Mouse (Mus musculus) cerebellum, adult 2 months (tissue): Measurements from ENCODE around the gene Nfkb1. TPM values are rescaled to one million over a fixed set of nuclear protein-coding genes. Genes with fewer than 3 reads are reported as not detected.
A peak's percentile ranks its signal among the peaks of the same experiment; 100 is the strongest.

Source experiments
- DNase-seq, 2 experiments: peaks; one replicate each; pipeline ENCODE4 v3.0.0; 2021
- H3K27ac ChIP-seq: fragments of 200-500 bp; 2 replicates; pipeline ENCODE4 v1.5.1; 2012; ENCODE audit warnings: low read length, control low read depth, inconsistent platforms; ENCODE audit not compliant: insufficient read depth
- H3K27me3 ChIP-seq: fragments of 200-500 bp; 2 replicates; pipeline ENCODE4 v1.6.1; 2012; ENCODE audit warnings: inconsistent platforms, mild to moderate bottlenecking, low read length, moderate library complexity; ENCODE audit not compliant: control insufficient read depth, insufficient read depth
- H3K4me1 ChIP-seq: fragments of 200-500 bp; 2 replicates; pipeline ENCODE4 v1.6.1; 2011; ENCODE audit warnings: low read length; ENCODE audit not compliant: control insufficient read depth, insufficient read depth
- H3K4me3 ChIP-seq: fragments of 200-500 bp; replicated peaks from 2 replicates; pipeline ENCODE3; 2011; ENCODE audit warnings: mild to moderate bottlenecking, low read depth, low read length, control low read depth; ENCODE audit not compliant: insufficient read depth
- CTCF ChIP-seq: fragments of 200-500 bp; IDR thresholded peaks from 2 replicates; pipeline ENCODE4 v1.5.1; 2011; ENCODE audit warnings: low read depth, mild to moderate bottlenecking, control low read depth, low read length, moderate library complexity, borderline replicate concordance; ENCODE audit not compliant: insufficient read depth
- POLR2A ChIP-seq: fragments of 200-500 bp; IDR thresholded peaks from 2 replicates; pipeline ENCODE4 v1.6.1; 2011; ENCODE audit warnings: low read length, control low read depth, borderline replicate concordance; ENCODE audit not compliant: insufficient read depth
- WGBS: fragments of 180-500 bp; shearing (Covaris S2); methylation state at CpG from one replicate; pipeline ENCODE4 v1.1.7; 2018; 5-methylcytosine and 5-hydroxymethylcytosine counted together
- polyA plus RNA-seq: library from polyadenylated mRNA; depleted of rRNA; stranded (reverse); fragments of >200 nt; gene quantifications from 2 replicates; pipeline ENCODE4 v1.2.3, GENCODE M21; 2012

Nfkb1 gene
- polyA plus RNA-seq, 1 experiment = 32.7 TPM

DNA sequence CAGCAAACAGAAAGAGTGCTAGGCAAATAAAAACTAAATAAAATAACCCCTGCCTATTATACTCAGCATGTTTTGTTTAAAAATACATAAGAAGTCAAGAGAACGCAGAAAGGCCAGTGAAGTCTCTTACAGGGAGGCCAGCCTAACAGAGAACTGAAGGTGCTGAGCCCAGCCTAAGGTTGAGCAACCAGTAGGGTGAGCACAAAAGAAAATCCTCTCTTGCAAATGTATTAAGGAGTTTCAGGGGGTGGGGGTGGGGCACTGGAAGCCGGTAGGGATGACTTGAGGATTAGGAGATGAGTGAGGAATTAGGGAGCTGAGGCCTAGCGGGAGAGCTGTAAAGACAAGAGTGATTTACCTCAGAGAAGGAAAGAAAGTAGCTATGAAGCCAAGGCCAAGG lies 9.1 kb downstream of the Nfkb1 start:
- TF ChIP-seq POLR2A = no peak
- no peak for TF ChIP-seq CTCF
- Histone ChIP-seq H3K27me3 (no peaks in the 10 kb centered on the region), H3K4me1 (peaks cover 7% of the 10 kb centered on the region), H3K4me3 (no peak overlapping the region), H3K27ac (no peak overlapping the region)
- DNase-seq = no peak
- 61% methylated on average over 3 of the region's 3 CpGs for WGBS

DNA sequence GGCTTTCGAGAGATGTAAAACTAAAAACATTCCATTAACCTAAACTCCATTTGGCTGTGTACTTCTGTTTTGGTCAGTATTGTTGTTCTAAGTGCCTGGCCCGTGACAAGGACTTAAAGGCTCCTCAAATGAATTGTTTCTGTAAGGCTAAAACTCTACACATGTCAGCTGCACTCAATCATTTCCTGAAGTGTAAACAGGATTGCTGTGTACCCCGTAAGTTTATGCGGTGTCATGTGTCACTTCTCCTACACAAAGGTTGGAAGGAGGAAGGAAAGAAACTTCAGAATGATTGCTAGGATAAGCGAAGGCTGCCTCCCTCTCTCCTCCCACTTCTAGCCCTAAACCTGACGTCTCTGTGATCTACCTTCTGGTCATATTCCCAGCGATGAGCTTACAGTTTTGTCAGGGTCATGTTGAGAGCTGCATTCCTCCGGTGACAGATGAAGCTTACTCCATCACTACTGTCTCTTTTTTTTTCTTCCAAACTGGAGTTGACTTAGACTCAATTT lies 10.0 kb downstream of the Nfkb1 start:
- no peak for DNase-seq
- H3K27ac ChIP-seq = no peak overlapping the region
- TF ChIP-seq CTCF = no peak
- no peak for TF ChIP-seq POLR2A
- H3K4me3 ChIP-seq = no peak overlapping the region
- 84% methylated on average over 8 of the region's 8 CpGs for WGBS
- peaks cover 6% of the 10 kb centered on the region for H3K4me1 ChIP-seq
- no peaks in the 10 kb centered on the region for H3K27me3 ChIP-seq

DNA sequence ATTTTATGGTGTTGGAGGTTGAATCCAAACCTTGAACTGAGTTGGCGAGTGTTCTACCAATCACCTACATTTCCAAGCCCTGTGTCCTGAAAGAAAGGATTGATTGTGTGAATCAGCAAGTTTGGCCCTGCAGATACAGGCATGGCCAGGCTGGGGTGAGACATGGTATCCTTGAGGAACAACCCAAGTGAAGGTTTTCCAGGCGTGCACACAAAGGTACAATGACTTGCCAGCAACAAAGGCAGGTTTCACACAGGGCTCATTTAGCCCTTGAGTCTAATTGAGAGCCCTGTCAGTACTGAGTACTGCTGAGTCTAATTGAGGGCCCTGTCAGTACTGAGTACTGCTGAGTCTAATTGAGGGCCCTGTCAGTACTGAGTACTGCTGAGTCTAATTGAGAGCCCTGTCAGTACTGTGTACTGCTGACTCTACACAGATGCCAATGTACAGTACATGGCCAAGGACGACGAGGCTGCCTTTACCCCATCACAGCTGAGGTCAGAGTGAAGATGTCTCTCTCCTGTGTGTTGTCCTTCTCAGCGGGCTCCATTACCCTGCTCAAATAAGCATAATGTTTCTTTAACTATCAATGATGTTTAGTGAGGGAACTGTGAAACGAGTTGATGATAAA lies 11.0 kb downstream of the Nfkb1 start:
- 85% methylated on average over 6 of the region's 6 CpGs for whole genome bisulfite sequencing
- no peak overlapping the region for H3K4me3 ChIP-seq

DNA sequence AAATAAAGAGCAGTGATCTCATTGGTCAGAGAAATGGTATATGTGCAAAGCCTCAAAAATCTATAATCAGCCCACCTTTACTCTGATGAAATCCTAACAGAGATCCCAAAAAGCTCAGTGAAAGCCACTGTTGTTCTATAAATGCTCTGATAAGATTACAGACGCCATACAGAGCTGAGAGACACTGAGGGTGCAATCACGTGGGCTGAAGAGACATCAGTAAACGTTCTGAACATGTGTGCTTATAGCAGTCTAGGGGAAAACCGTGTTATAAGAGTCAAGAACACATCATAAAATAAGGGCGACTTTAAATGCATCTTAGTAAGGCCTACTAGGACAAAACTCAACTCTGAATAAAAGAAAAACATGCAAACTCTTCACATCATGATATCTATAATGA lies 14.3 kb downstream of the Nfkb1 start:
- Histone ChIP-seq H3K27ac (no peak overlapping the region), H3K4me1 (peaks cover 23% of the 10 kb centered on the region), H3K27me3 (no peaks in the 10 kb centered on the region), H3K4me3 (no peak overlapping the region)
- no peak for DNase-seq
- TF ChIP-seq CTCF (no peak), POLR2A (no peak)
- 81% methylated on average over 5 of the region's 5 CpGs for WGBS

More for the DNA sequence above, 11.0 kb downstream of the Nfkb1 start:
- Histone ChIP-seq H3K27ac (no peak overlapping the region), H3K27me3 (no peaks in the 10 kb centered on the region), H3K4me1 (peaks cover 5% of the 10 kb centered on the region)
- DNase-seq = no peak
- TF ChIP-seq CTCF (no peak), POLR2A (no peak)

DNA sequence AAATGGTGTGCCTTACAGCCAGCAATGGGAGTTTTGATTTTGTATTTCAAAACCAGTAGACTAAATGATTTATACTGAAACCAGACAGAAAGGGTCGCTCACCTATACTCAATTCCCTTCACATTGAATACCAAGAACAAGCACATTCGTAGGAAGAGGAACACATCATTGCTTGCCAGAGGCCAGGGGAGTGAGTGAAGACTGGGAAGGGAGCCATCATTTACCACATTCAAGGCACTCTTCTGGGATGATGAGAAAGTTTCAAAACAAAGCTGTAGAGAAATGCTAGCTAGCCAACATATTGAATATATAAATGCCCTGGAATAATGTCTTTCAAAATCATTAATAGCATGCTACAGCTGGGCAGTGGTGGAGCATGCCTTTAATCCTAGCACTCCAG lies 15.0 kb downstream of the Nfkb1 start:
- TF ChIP-seq CTCF = no peak
- TF ChIP-seq POLR2A = no peak
- WGBS = 51% methylated on average over 2 of the region's 2 CpGs

DNA sequence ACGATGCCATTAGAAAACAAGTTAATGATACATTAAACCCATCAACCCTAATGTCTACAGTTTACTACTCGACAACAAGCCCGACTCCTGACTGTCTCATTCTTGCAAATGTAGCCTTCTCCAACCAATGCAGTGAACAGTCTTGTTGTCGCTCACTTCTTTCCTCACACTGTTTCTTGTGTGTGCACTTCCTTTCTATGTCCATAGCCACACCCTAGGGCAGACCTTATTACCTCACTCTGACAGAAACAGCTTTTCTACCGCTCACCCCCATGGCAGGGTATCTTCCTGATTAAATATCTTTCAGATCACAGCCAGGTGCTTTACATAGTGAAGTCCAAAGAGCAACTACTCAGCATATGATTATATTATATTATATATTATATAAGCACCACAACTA lies 15.9 kb downstream of the Nfkb1 start:
- Histone ChIP-seq H3K27me3 (no peaks in the 10 kb centered on the region), H3K4me3 (no peak overlapping the region), H3K27ac (no peak overlapping the region), H3K4me1 (peaks cover 23% of the 10 kb centered on the region)
- DNase-seq = no peak
- 82% methylated on average over 5 of the region's 5 CpGs for WGBS
- TF ChIP-seq POLR2A = no peak
- no peak for TF ChIP-seq CTCF

More for the DNA sequence above, 15.0 kb downstream of the Nfkb1 start:
- DNase-seq = no peak
- H3K4me1 ChIP-seq = peaks cover 23% of the 10 kb centered on the region
- H3K27me3 ChIP-seq = no peaks in the 10 kb centered on the region
- H3K4me3 ChIP-seq = no peak overlapping the region
- no peak overlapping the region for H3K27ac ChIP-seq

DNA sequence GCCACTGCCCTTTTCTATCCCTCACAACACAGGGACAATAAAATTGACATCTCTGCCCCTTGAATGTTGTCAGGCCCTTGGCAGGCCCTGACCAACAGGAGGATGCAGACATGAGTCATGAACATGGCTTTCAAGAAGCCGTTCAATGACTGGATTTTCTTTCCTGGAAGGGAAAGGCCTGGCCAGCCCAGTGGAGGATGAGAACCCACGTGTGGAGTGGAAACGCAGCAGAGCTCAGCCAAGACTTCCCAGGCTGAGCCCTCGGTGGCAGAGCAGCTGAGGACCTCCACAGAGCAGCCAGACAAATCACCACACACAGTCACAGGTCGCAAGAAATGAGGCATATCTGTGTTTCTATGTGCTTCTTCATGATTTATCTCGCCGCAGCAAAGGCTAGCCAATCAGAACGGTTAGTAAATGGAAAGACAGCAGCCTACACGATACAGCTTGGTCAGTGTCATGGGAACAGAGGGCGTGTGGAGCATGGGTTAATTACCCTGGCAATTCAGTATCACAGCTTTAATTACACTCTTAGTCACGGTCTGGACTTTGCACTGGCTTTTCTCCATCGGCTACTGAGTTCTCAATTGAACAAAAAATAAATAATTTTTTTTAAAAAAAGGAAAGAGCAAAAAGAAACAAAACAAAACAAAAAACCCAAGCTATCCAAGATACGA lies 16.5 kb downstream of the Nfkb1 start:
- TF ChIP-seq POLR2A (no peak), CTCF (no peak)
- H3K4me3 ChIP-seq = no peak overlapping the region
- H3K27me3 ChIP-seq = no peaks in the 10 kb centered on the region
- H3K27ac ChIP-seq = no peak overlapping the region
- DNase-seq = peak in 1 of 2 experiments; percentile 25
- WGBS = 33% methylated on average over 13 of the region's 13 CpGs
- H3K4me1 ChIP-seq = peaks cover 19% of the 10 kb centered on the region

DNA sequence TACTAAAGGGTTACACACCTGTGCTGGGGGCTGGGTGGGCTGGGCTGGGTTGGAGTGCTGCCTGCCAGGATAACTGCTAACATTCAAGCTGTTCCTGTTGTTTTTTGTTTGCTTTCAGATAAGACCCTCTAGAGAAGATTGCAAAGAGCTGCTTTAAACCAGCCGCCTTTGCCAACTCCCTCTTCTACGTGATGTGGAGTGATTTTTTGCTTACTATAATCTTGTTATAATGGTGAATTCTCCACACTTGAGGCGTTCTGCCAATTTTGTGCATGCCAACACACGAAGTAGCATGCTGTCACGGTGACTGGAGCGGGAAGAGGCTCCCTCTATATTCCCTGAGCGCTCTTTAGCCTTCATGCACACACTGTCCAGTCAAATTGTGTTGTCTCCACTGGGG lies 17.7 kb downstream of the Nfkb1 start:
- Histone ChIP-seq H3K4me1 (peaks cover 18% of the 10 kb centered on the region), H3K27me3 (no peaks in the 10 kb centered on the region), H3K4me3 (no peak overlapping the region), H3K27ac (no peak overlapping the region)
- TF ChIP-seq CTCF (no peak), POLR2A (no peak)
- 31% methylated on average over 7 of the region's 7 CpGs for WGBS
- peak in 1 of 2 experiments; percentile 34 for DNase-seq
